Mouse (Mus musculus) liver, embryonic 14.5 days (tissue): ENCODE results near the gene Ncln. TPM values are rescaled to one million over a fixed set of nuclear protein-coding genes. Genes with fewer than 3 reads are reported as not detected.

Experiments used
- ATAC-seq: fragments of 200-750 bp; cut with Nextera tagmentation; 2 replicates; pipeline ENCODE4 v1.8.0; 2017; ENCODE audit warnings: moderate number of reproducible peaks, mild to moderate bottlenecking, moderate library complexity; ENCODE audit not compliant: insufficient read depth
- DNase-seq, 3 experiments: peaks; one replicate each; pipeline ENCODE4 v3.0.0-alpha.2; 2012 to 2013; ENCODE audit warnings: low read depth in 3 of 3, low spot score in 3 of 3
- H3K27ac ChIP-seq: fragments of 300-500 bp; sonication (generic); 2 replicates; pipeline ENCODE4 v1.5.1; 2014; ENCODE audit warnings: moderate library complexity, mild to moderate bottlenecking, control low read depth, inconsistent platforms
- H3K27me3 ChIP-seq: fragments of 300-500 bp; sonication (generic); 2 replicates; pipeline ENCODE4 v1.6.1; 2014; ENCODE audit warnings: mild to moderate bottlenecking, low read length, moderate library complexity; ENCODE audit not compliant: control insufficient read depth, insufficient read depth
- H3K36me3 ChIP-seq: fragments of 300-500 bp; sonication (generic); replicated peaks from 2 replicates; pipeline ENCODE4 v1.6.1; 2014; ENCODE audit warnings: low read depth; ENCODE audit not compliant: control insufficient read depth, insufficient read depth
- H3K4me1 ChIP-seq, 2 experiments: fragments of 200-500 bp in 1 of 2; fragments of 300-500 bp in 1 of 2; sonication (generic) in 1 of 2; replicated peaks; 2 replicates each; pipeline ENCODE4 v1.6.1; 2012 to 2014; ENCODE audit warnings: antibody characterized with exemption in 1 of 2, inconsistent platforms in 1 of 2, low read length in 1 of 2; ENCODE audit not compliant: control insufficient read depth in 2 of 2, insufficient read depth in 2 of 2
- H3K4me2 ChIP-seq: fragments of 300-500 bp; sonication (generic); 2 replicates; pipeline ENCODE4 v1.6.1; 2014; ENCODE audit warnings: low read depth, mild to moderate bottlenecking, control low read depth, moderate library complexity
- H3K4me3 ChIP-seq, 2 experiments: fragments of 200-500 bp in 1 of 2; fragments of 300-500 bp in 1 of 2; sonication (generic) in 1 of 2; 2 replicates each; pipeline ENCODE4 v1.5.1; 2012 to 2014; ENCODE audit warnings: low read depth in 2 of 2, low read length in 2 of 2, mild to moderate bottlenecking in 2 of 2, control low read depth in 1 of 2, inconsistent platforms in 1 of 2, moderate library complexity in 1 of 2; ENCODE audit not compliant: insufficient read depth in 1 of 2
- H3K9ac ChIP-seq: fragments of 300-500 bp; sonication (generic); replicated peaks from 2 replicates; pipeline ENCODE4 v1.6.1; 2014; ENCODE audit warnings: mild to moderate bottlenecking, control low read depth, moderate library complexity
- H3K9me3 ChIP-seq: fragments of 300-500 bp; sonication (generic); 2 replicates; pipeline ENCODE4 v1.6.1; 2016; ENCODE audit warnings: low read length, mixed read lengths; ENCODE audit not compliant: control insufficient read depth
- CTCF ChIP-seq: IDR thresholded peaks from 2 replicates; pipeline ENCODE4 v1.5.1; 2016; ENCODE audit warnings: antibody characterized with exemption, low read depth, control low read depth
- EP300 ChIP-seq: IDR thresholded peaks from 2 replicates; pipeline ENCODE4 v1.6.1; 2016; ENCODE audit warnings: antibody characterized with exemption, low read depth
- WGBS: fragments of 180-500 bp; shearing (Covaris S2); extraction: QIAGEN DNeasy Blood & Tissue Kit; methylation state at CpG from one replicate; pipeline ENCODE4 v1.1.7; 2014; ENCODE audit not compliant: insufficient replicate concordance; 5-methylcytosine and 5-hydroxymethylcytosine counted together
- polyA plus RNA-seq, 2 experiments: library from polyadenylated mRNA; depleted of rRNA in 1 of 2; stranded (reverse) in 1 of 2; unstranded in 1 of 2; fragments of >200 nt; fragmentation: Nextera tagmentation in 1 of 2; extraction: Ambion mirVana in 1 of 2; gene quantifications; 2 replicates each; pipeline versions ENCODE4 v1.2.1 to v1.2.3; 2012 to 2014

Gene Ncln
- polyA plus RNA-seq, 2 experiments, result 23.7 to 55.7 TPM

DNA sequence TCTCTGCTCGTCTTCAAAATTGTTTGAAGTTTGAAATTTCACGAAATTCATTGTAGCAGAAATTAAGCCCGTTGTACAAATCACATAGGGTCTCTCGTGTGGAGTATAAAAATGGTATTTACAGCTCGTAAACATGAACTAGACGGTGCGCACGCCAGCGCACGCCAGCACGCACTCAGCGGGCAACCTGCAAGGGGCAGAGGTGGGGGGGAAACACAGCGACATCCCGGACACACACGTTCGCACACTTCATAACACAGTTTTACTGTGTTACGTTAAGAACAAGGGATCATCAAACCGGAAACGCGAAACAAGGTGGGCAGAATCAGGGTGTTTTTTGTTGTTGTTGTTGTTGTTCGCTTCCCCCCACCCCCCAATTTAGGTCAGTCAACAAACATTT is 36.8 kb downstream of the Ncln start:
- Histone ChIP-seq H3K27ac (no peak overlapping the region), H3K36me3 (no peaks in the 10 kb centered on the region), H3K9me3 (no peaks in the 10 kb centered on the region), H3K4me2 (no peak overlapping the region), H3K9ac (no peak overlapping the region), H3K4me1 (peaks cover 0 to 4% of the 10 kb centered on the region in 2 experiments; a peak in 3 of 4 replicates), H3K4me3 (no peak overlapping the region), H3K27me3 (peaks cover 73% of the 10 kb centered on the region)
- DNase-seq (no peak), ATAC-seq (no peak)
- TF ChIP-seq CTCF, result no peak
- TF ChIP-seq EP300, result no peak
- WGBS, result 63% methylated on average over 21 of the region's 21 CpGs

- H3K4me2 ChIP-seq, result no peak overlapping the region
- H3K4me3 ChIP-seq, result no peak overlapping the region
- TF ChIP-seq EP300 (no peak), CTCF (no peak)
- H3K9me3 ChIP-seq, result no peaks in the 10 kb centered on the region
- peaks cover 74% of the 10 kb centered on the region for H3K27me3 ChIP-seq
- ATAC-seq (no peak), DNase-seq (no peak)
- no peak overlapping the region for H3K27ac ChIP-seq
- WGBS, result 58% methylated on average over 6 of the region's 6 CpGs
- no peaks in the 10 kb centered on the region for H3K36me3 ChIP-seq
- H3K9ac ChIP-seq, result no peak overlapping the region
- H3K4me1 ChIP-seq, result no peaks in the 10 kb centered on the region; a peak in 1 of 4 replicates
These were observed 37.9 kb downstream of the Ncln start for GRCm38 (mm10) chr10:81458267-81458666.

DNA sequence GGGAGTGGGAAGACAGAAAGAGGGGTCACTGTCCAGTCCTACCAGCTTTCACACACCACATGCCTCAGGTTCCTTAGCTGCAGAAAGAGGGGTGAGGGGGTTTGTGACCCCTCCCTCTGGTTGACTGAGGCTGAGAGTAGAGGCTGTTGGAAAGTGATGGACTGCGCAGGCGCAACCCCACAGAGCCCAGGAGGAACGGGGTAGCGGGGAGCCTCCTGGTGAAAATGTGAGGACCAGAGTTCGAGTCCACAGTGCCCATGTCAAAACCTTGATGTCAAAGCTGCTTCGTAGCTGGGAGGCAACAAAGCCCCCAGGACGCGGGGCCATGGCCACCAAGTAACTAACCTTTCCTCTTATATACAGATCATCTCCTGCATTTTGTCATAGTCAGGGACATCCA is 38.6 kb downstream of the Ncln start:
- ATAC-seq, result no peak
- H3K27me3 ChIP-seq, result peaks cover 74% of the 10 kb centered on the region
- no peak for DNase-seq
- H3K4me1 ChIP-seq, result no peaks in the 10 kb centered on the region; a peak in 1 of 4 replicates
- H3K36me3 ChIP-seq, result no peaks in the 10 kb centered on the region
- H3K9ac ChIP-seq, result no peak overlapping the region
- no peak overlapping the region for H3K4me2 ChIP-seq
- H3K27ac ChIP-seq, result no peak overlapping the region
- no peak overlapping the region for H3K4me3 ChIP-seq
- TF ChIP-seq CTCF (no peak), EP300 (no peak)
- no peaks in the 10 kb centered on the region for H3K9me3 ChIP-seq
- WGBS, result 77% methylated on average over 8 of the region's 8 CpGs

GRCm38 (mm10) chr10:81456983-81457563 is 39.1 kb downstream of the Ncln start:
- Histone ChIP-seq H3K4me2 (no peak overlapping the region), H3K4me3 (no peak overlapping the region), H3K27ac (no peak overlapping the region), H3K9me3 (no peaks in the 10 kb centered on the region), H3K4me1 (no peaks in the 10 kb centered on the region; a peak in 1 of 4 replicates), H3K9ac (no peak overlapping the region), H3K36me3 (no peaks in the 10 kb centered on the region), H3K27me3 (peaks cover 74% of the 10 kb centered on the region)
- peak; percentile 48; the same call in 1 of the 2 replicates for ATAC-seq
- DNase-seq, result no peak
- no peak for TF ChIP-seq CTCF
- no peak for TF ChIP-seq EP300
- WGBS, result 9% methylated on average over 12 of the region's 12 CpGs

DNA sequence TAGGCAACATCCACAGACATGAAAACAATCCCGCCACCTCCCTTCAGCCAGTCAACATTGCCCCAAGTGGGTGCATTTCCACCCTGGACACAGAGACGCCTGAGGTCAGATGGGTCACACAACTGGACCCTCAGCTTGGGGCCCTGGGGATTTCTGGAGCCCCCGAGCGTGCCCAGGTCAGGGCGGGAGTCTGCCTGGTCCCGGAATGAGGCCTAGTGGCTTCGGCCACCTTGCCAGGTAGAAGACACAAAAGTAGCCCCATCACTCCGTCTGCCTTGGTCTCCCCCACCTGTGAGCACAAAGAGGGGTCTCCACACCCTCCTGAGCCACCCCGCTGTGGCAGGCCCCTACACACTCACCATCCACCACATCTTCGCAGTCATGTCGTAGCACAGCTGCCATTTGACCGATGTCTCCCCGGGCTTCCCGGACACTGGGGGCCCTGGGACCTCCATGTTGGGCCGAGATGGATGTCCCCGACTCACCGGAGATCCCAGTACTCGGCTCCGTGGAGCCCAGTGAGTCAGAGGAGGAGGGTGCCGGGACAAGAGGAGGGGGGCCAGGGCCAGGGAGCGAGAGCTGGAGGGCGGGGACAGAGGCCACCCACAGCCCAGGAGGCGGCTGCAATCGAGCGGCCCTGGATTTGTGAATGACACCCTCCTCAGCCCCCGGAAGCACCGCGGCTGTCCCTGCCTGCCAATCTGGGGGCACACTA is 40.9 kb downstream of the Ncln start, which contains the start of gene Nfic:
Gene Nfic (minus strand): TSS at position 455 of the 715 bp plus-strand sequence.
- H3K27me3 ChIP-seq, result peaks cover 70% of the 10 kb centered on the region
- no peak for ATAC-seq
- H3K4me3 ChIP-seq, result no peak within 1 kb of the TSS
- no peak within 1 kb of the TSS for H3K4me2 ChIP-seq
- 52% methylated on average over 28 of the region's 28 CpGs for WGBS
- no peak within 1 kb of the TSS for H3K9ac ChIP-seq
- H3K4me1 ChIP-seq, result no peaks in the 10 kb centered on the region; a peak in 1 of 4 replicates
- no peaks in the 10 kb centered on the region for H3K36me3 ChIP-seq
- TF ChIP-seq CTCF (no peak), EP300 (no peak)
- no peak within 1 kb of the TSS for H3K27ac ChIP-seq
- no peaks in the 10 kb centered on the region for H3K9me3 ChIP-seq
- DNase-seq, result no peak
